Mouse (Mus musculus) ovary, adult 18-20 months (tissue): ENCODE results near the gene Hspa1a.
A peak's percentile ranks its signal among the peaks of the same experiment; 100 is the strongest.
"Not testable (repeated sequence)": the region's sequence is repeated elsewhere in the genome, so short reads cannot be mapped to it uniquely, and the experiment has no call there.

Experiments
- DNase-seq: peaks from one replicate; pipeline ENCODE4 v3.0.0; 2022; ENCODE audit warnings: low spot score, mixed read lengths

The Hspa1a gene

DNA sequence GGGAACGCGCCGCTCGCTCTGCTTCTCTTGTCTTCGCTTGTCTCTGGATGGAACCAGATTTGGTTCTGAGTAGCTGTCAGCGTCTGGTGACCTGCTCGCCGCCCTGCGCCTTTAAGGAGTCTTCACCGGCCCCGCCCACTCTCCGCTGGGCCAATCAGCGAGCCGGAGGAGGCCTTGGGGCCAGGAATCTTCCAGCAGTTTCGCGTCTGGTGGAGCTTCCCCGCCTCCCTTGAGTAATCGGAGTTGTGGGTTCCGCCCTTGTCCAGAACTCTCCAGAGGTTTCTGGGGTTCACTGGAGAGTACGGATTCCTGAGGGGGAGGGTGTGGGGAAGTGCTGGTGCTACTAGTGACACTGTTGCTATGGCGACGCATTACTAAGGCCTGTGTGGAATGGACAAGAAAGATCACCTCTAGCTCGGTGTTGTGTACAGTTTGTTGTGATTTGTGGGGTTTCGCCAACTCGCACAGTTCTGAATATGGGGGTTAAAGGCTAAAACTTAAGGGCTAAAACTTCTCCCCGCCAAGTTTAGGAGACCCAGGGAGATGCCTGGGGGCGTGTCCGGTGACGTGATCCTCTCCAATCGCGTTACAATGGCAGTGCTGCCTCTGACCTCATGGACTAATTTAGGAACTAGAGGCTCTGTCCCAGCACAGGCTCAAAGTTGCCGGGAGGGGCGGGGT lies at the start of gene Hspa1a, which contains the start of gene Hspa1l:
TSS of gene Hspa1a (minus strand) at position 88 of the 681 bp plus-strand sequence.
TSS of gene Hspa1l (plus strand) at position 635 of the 681 bp plus-strand sequence.
- DNase-seq = peak; percentile 75

- DNase-seq = peak; percentile 65
Measured at GRCm38 (mm10) chr17:35021163-35021808, 49.3 kb upstream of the Hspa1a start.

GRCm38 (mm10) chr17:35020551-35020950 lies 48.6 kb upstream of the Hspa1a start:
- DNase-seq = no peak

- no peak for DNase-seq
Measured at GRCm38 (mm10) chr17:35019894-35020293, 47.9 kb upstream of the Hspa1a start.

DNA sequence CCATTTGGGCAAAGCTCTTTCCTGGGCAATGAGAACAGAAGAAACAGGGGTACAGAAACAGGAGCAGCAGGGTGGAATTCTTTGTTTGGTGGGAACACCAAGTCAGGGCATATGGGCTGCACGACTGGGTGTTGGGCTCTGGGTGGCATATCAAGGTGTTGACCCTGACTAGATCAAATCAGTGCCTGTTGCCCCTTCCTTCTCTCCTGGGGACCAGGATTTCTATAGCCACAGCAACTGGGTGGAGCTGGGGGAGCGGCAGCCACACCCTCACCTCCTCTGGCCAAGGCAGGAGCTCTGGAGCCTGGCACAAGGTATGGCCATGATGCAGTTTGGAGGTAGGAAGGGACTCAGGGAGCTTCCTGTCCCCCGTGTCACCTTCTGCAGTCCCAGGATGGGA lies 46.2 kb upstream of the Hspa1a start:
- DNase-seq = no peak

DNA sequence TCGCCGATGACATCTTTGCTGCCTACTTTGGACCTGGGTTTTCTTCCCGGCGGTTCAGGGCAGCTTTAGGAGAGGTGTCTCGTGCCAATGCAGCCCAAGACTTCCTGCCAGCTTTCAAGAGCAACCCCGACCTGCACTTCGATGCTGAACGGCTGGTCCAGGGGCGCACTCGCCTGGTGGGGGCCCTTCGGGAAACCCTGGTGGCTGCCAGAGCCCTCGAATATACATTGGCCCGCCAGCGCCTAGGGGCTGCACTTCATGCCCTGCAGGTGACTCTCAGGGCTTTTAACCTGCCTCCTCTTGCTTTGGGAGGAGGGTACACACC lies 45.7 kb upstream of the Hspa1a start:
- DNase-seq = no peak

DNA sequence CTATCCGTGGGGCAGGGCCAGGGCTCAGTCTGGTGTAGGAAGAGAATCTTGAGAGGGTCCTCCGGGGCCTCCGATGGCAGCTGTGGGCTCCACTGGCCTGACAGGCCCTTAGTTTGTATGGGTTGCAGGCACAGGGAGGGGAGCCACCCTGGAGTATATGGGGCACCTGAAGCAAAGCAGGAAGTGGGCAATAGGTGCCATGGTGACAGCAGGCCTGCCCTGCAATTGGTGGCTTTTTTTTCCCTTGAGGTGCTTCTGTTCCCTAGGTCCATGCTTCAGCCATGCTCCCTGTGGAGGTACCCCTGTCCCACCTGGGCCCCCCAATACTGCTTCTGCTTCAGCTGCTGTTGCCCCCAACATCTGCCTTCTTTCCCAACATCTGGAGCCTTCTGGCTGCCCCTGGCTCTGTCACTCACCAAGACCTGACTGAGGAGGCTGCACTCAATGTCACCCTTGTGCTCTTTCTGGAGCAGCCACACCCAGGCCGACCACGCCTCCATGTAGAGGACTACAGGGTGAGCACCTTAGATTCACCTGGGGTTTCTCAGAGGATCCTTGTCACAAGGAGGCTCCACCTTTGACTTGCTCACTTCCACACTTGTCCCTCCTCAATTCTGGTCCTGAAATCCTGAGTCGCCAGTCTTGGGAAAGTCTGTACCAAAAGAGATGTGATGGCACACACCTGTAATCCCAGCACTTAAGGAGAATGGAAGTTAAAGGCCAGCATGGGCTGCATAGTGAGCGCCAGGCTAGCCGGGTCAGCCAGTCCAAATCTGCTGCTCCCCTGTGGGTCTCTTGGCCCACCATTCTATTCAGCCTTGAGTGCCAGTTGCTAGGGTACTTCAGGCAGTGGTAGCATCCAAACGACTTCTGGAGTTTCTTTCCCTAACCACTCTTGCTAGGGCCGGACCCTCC lies 45.1 kb upstream of the Hspa1a start:
- no peak for DNase-seq

- DNase-seq = no peak
Measured at GRCm38 (mm10) chr17:35016376-35016775, 44.4 kb upstream of the Hspa1a start, which contains the start of gene Vwa7. Vwa7 (plus strand) TSS chr17:35016579.

DNA sequence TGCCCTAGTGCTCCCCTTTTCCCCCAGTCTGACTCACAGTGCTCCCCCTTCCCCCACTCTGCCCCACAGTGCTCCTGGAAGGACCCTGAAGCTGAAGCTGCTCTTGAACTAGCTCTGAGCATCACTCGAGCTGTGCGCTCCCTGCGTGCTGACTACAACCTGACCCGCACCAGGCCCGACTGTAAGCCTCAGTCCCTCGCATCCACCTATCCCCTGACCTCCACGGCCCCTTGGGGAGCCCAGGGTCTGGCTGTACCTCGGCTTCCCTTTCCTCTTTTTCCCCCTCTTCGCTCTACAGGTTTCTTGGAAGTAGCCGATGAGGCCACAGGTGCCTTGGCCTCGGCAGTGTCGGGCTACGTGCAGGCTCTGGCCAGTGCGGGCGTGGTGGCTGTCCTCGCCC lies 43.3 kb upstream of the Hspa1a start:
- DNase-seq = no peak

DNA sequence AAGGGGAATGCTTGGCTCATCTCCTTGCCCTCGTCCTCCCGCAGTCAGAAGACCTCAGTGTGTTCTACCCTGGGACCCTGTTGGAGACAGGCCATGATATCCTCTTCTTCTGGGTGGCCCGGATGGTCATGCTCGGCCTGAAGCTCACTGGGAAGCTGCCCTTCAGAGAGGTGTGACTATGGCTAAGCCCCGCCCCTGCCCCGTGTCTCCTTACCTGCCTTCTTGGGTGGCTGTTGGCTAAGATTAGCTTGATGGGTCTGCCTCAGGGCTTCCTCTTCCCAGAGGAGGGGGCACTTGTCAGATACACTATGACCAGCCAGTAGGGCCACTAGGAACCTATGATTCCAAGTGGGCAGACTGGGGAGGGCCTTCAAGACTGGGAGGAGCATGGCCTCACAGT lies 41.3 kb upstream of the Hspa1a start:
- no peak for DNase-seq

GRCm38 (mm10) chr17:35012430-35012829 lies 40.5 kb upstream of the Hspa1a start:
- no peak for DNase-seq

DNA sequence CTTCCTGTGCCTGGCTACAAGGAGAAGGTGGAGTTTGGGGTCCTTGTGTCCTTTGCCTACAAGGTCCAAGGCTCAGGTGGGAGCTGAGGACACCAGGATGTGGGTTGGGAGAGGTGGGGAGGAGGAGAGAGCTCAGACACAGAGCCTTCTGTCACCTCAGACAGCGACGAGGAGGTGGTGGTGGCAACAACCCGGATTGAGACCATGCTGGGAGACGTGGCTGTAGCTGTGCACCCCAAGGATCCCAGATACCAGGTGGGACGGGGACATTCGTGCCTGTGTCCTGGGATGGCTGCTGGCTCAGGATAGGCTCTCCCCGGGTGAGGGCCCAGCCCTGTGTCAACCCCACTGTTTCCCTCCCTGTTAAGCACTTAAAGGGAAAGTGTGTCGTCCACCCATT lies 39.5 kb upstream of the Hspa1a start:
- no peak for DNase-seq

GRCm38 (mm10) chr17:35009586-35009985 lies 37.6 kb upstream of the Hspa1a start:
- no peak for DNase-seq

GRCm38 (mm10) chr17:35007387-35007991 lies 35.5 kb upstream of the Hspa1a start:
- DNase-seq = no peak

GRCm38 (mm10) chr17:35005902-35006301 lies 33.9 kb upstream of the Hspa1a start:
- DNase-seq = not testable (repeated sequence)

DNA sequence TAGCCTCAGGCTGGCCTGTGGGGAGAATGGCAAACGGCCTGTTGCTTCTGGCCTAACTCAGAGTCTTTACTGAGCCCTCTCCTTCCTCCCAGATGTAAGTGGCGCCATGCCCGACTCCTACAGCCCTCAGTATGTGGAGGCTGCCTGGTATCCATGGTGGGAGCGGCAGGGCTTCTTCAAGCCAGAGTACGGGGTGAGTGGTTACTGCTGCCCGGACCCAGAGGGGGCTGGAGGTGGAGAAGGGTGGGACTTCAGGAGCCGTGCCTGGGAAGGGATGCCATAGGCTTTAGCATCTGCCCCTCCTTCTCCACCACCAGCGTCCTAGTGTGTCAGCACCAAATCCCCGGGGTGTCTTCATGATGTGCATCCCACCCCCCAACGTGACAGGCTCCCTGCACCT lies 33.2 kb upstream of the Hspa1a start:
- no peak for DNase-seq

- no peak for DNase-seq
Measured at GRCm38 (mm10) chr17:35004075-35004717, 32.2 kb upstream of the Hspa1a start.

GRCm38 (mm10) chr17:35003022-35003838 lies 31.3 kb upstream of the Hspa1a start:
- no peak for DNase-seq

- DNase-seq = no peak
Measured at GRCm38 (mm10) chr17:35002153-35002865, 30.4 kb upstream of the Hspa1a start.

DNA sequence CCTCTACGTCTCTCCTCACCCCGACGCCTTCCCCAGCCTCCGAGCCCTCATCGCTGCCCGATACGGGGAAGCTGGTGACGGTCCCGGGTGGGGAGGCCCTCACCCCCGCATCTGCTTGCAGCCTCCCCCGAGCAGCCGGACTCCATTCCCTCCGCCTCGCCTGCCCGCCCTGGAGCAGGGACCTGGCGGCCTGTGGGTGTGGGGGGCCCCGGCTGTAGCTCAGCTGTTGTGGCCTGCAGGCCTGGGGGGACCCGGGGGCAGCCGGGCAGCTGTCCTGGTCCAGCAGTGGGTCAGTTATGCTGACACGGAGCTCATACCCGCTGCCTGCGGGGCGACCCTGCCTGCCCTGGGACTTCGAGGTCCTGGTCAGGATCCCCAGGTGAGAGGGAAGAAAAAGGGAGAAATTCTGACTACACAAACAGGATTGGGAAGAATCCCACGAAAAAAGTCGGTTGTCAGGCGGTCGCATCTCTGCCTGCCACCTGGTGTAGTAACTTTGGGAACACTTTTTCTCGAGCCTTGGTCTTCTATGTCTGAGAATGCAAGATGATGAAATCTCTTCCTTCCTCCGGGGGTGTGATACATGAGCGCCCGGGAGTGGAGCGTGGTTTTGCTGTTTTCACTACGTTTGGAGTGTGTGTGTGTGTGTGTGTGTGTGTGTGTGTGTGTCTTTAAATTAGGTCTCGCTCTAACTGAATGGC lies 29.6 kb upstream of the Hspa1a start:
- DNase-seq = no peak
